Mouse (Mus musculus): Measurements from ENCODE around the gene Kmt2b. TPM values are rescaled to one million over a fixed set of nuclear protein-coding genes. Genes with fewer than 3 reads are reported as not detected.

Gene Kmt2b
- total RNA-seq, 2 experiments from 2014 or later, result 12.5 to 12.9 TPM

GRCm38 (mm10) chr7:30567555-30567954 lies 21.0 kb downstream of the Kmt2b start:
- DNase-seq (ENCODE audit: low spot score), result no peak

DNA sequence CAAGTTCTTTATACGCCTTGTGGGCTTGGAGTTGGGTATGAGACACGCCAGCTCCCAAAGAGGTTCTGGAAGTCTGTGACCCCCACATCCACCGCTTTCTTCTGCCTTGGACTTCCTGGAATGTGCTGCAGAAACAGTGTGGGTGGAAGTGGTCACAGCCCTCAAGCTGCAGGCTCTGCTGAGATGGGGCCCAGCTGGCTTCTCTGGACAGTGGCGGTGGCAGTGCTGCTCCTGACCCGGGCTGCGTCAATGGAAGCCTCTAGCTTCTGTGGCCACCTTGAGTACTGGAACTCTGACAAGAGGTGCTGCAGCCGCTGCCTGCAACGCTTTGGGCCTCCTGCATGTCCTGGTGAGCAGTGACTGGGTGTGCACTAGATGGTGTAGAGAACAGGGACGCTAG lies 22.5 kb downstream of the Kmt2b start:
- DNase-seq (ENCODE audit: low spot score), result no peak

DNA sequence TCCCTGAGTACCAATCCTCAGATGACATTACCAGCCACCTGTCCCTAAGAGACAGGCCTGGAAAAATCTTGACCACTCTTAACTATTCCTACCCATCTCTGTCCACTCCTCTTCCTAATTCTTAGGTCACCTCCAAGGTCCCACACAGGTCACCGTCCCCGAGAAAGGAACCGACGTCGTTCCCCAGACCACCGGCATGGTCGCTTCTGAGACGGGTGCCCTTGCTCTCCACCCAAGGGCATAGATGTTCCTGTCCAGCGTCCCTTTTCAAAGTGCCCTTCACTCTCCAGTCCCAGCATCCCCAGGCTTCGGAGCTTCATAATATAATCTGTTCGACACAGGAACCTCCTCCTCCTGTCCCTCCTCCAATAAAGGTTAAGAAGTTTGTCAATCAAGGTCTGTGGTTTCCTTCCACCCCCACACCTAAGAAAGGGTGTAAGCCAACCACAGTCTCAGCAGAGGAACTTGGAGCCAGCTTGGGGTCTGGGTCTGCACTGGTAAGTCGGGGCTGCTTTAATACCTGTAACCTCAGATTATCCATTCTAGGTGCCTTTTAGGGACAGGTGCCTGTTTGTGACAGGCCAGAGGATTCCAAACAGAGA lies 23.5 kb downstream of the Kmt2b start, which contains the start of gene Igflr1:
Gene Igflr1, plus strand, starts transcription at position 458 of the 602 bp plus-strand sequence.
- no peak for DNase-seq (ENCODE audit: low spot score)

- DNase-seq (ENCODE audit: low spot score), result no peak
Observed at GRCm38 (mm10) chr7:30563906-30564280, 24.6 kb downstream of the Kmt2b start.

DNA sequence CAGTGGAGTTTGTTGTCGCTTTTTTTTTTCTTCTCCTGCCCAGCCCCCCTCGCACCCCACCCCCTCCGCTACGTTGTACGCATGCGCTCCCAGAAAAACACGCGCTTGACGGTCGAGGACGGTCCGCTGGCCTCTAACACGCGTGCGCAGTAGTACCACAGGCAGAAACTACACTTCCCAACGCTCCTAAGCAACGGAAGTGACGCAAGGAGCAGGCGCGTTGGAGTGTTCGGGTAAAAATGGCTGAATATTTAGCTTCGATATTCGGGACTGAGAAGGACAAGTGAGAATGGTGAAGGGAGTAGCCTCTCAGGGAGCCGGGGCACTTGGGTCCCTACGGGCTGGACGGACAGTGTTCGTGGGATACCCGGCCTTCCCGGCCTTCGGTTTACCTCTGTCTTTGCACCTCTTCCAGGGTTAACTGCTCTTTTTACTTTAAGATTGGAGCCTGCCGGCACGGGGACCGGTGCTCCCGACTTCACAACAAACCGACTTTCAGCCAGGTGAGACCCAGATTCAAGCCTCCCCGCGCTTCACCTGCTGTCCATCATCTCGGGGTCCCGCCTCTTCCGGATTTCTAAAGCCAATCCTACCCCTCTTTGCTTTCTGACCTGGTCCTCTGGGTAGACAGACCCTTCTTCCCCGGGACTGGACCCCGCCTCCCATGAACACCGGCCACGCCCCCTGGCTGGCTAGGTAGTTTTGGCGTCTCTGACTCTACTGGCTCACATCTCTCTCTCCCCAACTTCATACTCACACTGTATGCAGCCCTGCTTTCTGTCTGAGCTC lies 25.2 kb downstream of the Kmt2b start, which contains the start of the genes U2af1l4, Gm49396 and Psenen:
Gene U2af1l4, plus strand, starts transcription at position 185 of the 789 bp plus-strand sequence.
Gene Gm49396, plus strand, starts transcription at position 228 of the 789 bp plus-strand sequence.
Gene Psenen, minus strand, starts transcription at position 511 of the 789 bp plus-strand sequence.
- peak; percentile 97 for DNase-seq (ENCODE audit: low spot score)

- no peak for DNase-seq (ENCODE audit: low spot score)
Observed at GRCm38 (mm10) chr7:30562526-30563116, 25.9 kb downstream of the Kmt2b start.

DNA sequence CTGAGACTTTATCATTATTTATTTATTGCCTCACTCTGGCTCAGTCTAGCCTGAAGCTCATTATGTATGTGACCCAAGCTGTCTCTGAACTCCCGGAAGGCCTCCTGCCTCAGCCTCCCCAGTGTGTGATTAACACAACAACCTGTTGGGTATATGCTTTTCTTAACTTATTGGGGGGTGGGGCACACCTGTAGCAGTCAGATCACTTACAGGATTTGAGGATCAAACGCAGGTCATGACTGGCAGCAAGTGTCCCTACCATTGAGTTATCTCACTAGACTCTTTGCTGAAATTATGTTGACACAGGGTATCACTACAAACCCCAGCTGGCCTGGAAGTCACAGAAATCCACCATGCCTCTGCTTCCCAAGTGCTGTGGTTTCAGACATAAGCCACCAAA lies 28.2 kb downstream of the Kmt2b start:
- no peak for DNase-seq (ENCODE audit: low spot score)

DNA sequence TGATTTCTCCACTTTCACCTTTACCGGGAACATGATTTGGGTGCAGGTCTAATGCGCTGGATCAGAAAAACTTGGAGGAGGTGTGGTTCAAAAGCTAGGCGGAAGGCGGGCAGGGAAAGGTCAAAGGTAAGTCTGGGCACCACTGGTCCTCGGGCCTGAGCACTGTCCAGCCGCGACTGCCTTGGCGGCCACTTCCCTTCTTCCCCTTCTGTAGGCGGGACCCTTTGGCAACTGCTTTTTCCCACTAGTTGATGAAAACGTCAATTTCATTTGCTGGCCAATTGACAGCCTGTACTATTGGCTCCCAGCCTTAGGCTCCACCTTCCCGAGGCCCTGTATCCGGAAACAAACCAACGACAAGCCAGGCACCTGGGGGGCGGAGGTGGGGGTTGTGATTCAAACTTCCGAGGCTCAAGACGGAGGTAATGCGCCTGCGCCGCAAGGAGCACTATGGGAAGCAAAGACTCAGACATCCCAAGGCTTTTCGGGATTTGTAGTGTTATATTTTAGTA lies 29.0 kb downstream of the Kmt2b start, which contains the start of gene Lin37:
Gene Lin37, minus strand, starts transcription at position 396 of the 512 bp plus-strand sequence.
- DNase-seq (ENCODE audit: low spot score), result peak; percentile 98

DNA sequence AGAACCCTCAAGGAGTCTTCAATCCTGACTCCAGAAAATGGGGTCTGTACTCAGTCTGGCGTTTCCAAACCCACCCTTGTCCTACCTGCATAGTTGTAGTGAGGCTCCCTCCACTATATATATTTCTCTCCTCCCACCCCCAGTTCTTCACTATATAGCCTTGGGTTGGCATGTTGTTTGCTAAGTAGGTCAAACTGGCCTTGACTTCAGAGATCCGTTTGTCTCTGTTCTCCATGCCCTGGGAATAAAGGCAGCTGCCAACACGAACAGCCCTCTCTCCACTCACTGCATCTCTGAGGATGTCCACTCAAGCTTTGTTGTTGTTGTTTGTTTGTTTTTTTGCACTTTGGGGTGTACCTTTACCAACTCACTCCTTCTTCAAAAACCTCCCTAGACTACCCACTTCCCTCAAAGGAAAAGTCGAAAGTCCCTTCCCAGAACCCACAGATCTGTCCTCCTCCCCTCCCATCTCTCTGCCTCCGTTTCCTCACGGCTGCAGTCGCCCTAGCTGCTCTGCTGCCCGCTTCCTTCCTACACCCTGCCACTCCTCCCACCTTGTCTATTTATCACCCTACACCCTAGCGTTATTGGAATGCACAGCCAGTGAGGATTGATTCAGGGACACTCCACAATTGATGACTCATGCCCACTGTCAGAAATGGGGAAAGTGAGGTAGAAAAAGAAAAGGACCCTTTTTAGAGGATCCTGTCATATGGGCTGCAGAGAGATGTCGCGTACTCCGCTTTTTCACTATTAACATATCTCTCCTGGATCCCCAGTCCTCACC lies 29.7 kb downstream of the Kmt2b start:
- DNase-seq (ENCODE audit: low spot score), result no peak

DNA sequence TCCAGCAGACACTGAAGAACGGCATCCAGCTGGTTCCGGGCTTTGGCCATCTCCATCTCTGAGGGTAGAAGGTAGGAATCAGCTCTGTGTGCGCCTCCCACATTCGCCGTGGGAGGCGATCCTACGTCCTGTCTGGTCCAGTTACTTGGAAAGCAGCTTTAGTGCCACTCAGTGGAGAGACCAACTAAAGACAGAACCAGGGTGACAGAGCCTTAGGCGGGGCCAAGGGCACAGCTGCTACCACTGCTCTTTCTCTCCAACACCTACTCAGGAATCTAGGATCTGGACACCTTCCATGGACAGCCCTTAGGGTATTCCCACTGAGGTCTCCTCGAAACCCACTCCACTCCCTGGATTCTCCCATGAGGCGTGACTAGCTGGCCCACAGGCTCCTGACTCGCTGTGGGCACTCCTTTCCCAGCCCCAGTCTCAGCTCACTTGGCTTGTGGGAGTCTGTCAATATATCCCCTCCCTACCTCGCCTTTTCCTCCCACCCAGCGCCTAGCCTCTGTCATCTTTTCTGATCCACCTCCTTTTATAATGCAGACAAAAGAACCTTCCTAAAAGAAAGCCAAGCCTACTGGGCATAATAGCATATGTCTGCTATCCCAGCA lies 30.5 kb downstream of the Kmt2b start:
- no peak for DNase-seq (ENCODE audit: low spot score)

GRCm38 (mm10) chr7:30556894-30557536 lies 31.5 kb downstream of the Kmt2b start:
- DNase-seq (ENCODE audit: low spot score), result no peak

GRCm38 (mm10) chr7:30553810-30554584 lies 34.5 kb downstream of the Kmt2b start:
- DNase-seq (ENCODE audit: low spot score), result no peak

DNA sequence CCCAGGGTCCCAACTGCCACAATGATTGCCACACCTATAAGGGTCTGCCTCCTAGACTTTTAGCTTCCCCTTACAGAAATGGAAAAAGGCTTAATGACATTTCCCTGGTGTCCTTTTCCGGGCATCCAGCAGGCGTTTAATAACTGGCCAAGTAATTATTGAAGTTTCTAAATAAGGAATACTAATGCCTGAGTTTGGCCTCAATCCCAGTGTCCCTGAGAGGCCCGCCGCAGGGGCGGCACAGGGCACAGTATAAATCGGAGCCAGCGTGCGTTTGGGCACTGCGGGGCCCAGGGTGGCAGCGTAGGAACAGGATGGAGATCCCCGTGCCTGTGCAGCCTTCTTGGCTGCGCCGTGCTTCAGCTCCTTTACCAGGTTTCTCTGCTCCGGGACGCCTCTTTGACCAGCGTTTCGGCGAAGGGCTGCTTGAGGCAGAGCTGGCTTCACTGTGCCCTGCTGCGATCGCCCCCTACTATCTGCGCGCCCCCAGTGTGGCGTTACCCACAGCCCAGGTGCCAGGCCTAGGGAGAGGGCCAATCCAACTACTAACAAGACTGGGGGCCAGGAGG lies 35.4 kb downstream of the Kmt2b start:
- peak; percentile 81 for DNase-seq (ENCODE audit: low spot score)

DNA sequence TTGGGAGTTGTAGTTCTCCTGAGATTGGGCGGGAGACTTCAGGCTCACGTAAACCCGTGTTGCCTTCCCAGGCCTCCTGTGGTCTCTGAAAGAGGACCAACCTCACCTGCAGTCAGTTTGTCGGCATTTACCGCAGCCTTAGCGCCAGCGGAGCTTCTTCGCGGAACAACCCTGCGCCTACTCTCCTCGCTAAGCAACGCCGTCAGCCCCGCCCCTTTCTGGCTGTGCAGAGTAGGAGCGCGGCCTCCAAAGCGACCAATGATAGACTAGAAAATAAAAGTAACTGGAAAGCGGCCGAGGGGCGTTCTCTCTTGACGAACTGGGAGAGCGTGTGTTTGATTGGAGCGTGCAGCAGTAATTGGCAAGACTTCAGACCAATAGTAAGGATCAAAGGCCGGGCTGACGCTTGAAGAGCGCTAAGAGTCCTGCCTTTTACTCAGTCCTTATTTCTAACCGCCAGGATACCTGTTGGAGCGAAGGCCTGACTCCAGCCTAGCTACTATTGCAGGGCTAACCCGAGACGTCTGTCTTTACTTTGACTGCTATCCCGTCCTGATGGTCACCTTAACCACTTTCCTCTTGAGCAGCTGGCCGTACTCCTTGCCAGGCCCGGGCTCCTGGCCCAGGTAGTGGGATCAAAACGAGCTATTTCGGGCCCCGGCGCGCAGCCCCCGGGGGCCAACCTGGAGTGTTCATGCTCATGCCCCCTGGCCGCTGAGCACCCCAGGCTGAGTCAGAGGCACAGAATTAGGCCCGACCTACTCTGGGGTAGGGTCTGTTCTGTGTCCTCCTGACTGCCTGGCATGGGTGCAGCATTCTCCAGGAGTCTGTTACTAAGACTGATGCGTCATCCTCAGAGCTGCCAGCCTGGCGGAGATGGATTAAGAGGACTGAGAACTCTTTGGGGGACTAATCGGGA lies 36.2 kb downstream of the Kmt2b start, which contains the start of the genes Hspb6 and Proser3:
Gene Hspb6, plus strand, starts transcription at position 77 of the 919 bp plus-strand sequence.
Gene Proser3, minus strand, starts transcription at position 198 of the 919 bp plus-strand sequence.
- DNase-seq (ENCODE audit: low spot score), result peak; percentile 97

- DNase-seq (ENCODE audit: low spot score), result no peak
Observed at GRCm38 (mm10) chr7:30551445-30552101, 37.0 kb downstream of the Kmt2b start.

GRCm38 (mm10) chr7:30550603-30551002 lies 37.9 kb downstream of the Kmt2b start:
- DNase-seq (ENCODE audit: low spot score), result no peak

DNA sequence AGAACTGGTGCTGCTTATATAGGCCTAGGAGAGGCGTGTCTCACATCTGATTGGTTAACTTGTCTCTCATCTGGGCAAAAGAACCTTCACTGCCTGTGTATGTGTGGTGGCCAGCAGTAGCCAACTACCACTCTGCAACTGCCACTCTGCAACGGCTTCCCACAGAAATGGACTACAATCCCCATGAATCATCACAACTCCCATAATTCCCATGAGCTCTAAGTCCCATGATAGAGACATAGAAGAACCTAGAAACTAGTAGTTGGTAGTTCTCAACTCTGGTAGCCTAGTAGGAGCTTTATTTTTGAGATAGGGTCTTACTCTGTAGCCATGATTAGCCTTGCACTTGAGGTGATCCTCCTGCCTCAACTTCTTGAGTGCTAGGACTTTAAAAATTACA lies 38.6 kb downstream of the Kmt2b start:
- DNase-seq (ENCODE audit: low spot score), result no peak
